Mouse (Mus musculus): ENCODE results near the gene Galnt4.

DNA sequence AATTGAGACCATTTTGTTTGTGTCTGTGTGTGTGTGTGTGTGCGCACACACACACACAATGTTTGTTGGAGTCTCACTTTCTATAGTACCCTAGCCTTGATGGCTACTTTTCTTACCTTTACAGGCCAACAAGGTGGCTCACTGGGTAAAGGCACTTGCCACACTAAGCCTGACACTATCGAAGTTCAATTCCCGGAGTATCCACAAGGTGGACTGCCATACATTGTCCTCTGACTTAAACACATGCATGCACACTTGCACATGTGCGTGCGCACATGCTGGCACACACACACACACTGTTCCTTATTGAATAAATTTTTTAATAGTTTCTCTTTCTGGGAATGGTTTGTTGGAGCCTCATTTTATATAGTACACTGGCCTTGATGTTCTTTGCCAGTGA lies 48.8 kb downstream of the Galnt4 start:
- no peak for TF ChIP-seq CTCF (IDR thresholded peaks at IDR 0.05; ENCODE audit: borderline replicate concordance, control insufficient read depth, extremely low read depth, insufficient read depth, low read length, poor library complexity)
- no peak for TF ChIP-seq POLR2A (IDR thresholded peaks at IDR 0.05; ENCODE audit: control insufficient read depth, extremely low read depth, insufficient read depth, low read length, poor library complexity)

Data from thymus, adult 2 months (tissue).